Mouse (Mus musculus) stomach, postnatal 0 days (tissue): ENCODE data around the gene Tbc1d17. TPM values are rescaled to one million over a fixed set of nuclear protein-coding genes. Genes with fewer than 3 reads are reported as not detected.
A peak's percentile ranks its signal among the peaks of the same experiment; 100 is the strongest.

ENCODE experiments used
- ATAC-seq: fragments of 200-750 bp; cut with Nextera tagmentation; 2 replicates; pipeline ENCODE4 v1.8.0; 2017; ENCODE audit not compliant: low FRiP score, low TSS enrichment
- DNase-seq: peaks from one replicate; pipeline ENCODE4 v3.0.0-alpha.2; 2016; ENCODE audit warnings: low spot score
- H3K27ac ChIP-seq: fragments of 300-500 bp; sonication (generic); replicated peaks from 2 replicates; pipeline ENCODE4 v1.5.1; 2014; ENCODE audit warnings: mild to moderate bottlenecking, control low read depth
- H3K27me3 ChIP-seq: fragments of 300-500 bp; sonication (generic); 2 replicates; pipeline ENCODE4 v1.6.1; 2014; ENCODE audit warnings: low read length; ENCODE audit not compliant: control insufficient read depth, insufficient read depth
- H3K36me3 ChIP-seq: fragments of 300-500 bp; sonication (generic); 2 replicates; pipeline ENCODE4 v1.6.1; 2014; ENCODE audit warnings: low read length, mixed read lengths; ENCODE audit not compliant: control insufficient read depth, insufficient read depth
- H3K4me1 ChIP-seq: fragments of 300-500 bp; sonication (generic); replicated peaks from 2 replicates; pipeline ENCODE4 v1.6.1; 2014; ENCODE audit warnings: antibody characterized with exemption; ENCODE audit not compliant: control insufficient read depth, insufficient read depth
- H3K4me2 ChIP-seq: fragments of 300-500 bp; sonication (generic); replicated peaks from 2 replicates; pipeline ENCODE4 v1.6.1; 2014; ENCODE audit warnings: low read depth, mild to moderate bottlenecking, control low read depth, moderate library complexity
- H3K4me3 ChIP-seq: fragments of 300-500 bp; sonication (generic); 2 replicates; pipeline ENCODE4 v1.5.1; 2014; ENCODE audit warnings: low read depth, low read length, control low read depth
- H3K9ac ChIP-seq: fragments of 300-500 bp; sonication (generic); 2 replicates; pipeline ENCODE4 v1.6.1; 2014; ENCODE audit warnings: mild to moderate bottlenecking, low read length, control low read depth, mixed read lengths
- H3K9me3 ChIP-seq: fragments of 300-500 bp; sonication (generic); 2 replicates; pipeline ENCODE4 v1.6.1; 2016; ENCODE audit warnings: low read length; ENCODE audit not compliant: control insufficient read depth
- CTCF ChIP-seq: IDR thresholded peaks from 2 replicates; pipeline ENCODE4 v1.5.1; 2016; ENCODE audit warnings: antibody characterized with exemption, low read depth, mild to moderate bottlenecking, moderate library complexity
- EP300 ChIP-seq: optimal IDR thresholded peaks from 2 replicates; pipeline ENCODE3; 2016; ENCODE audit warnings: antibody characterized with exemption
- WGBS: fragments of 180-500 bp; shearing (Covaris S2); extraction: QIAGEN DNeasy Blood & Tissue Kit; methylation state at CpG from one replicate; pipeline ENCODE4 v1.1.7; 2014; 5-methylcytosine and 5-hydroxymethylcytosine counted together
- polyA plus RNA-seq: library from polyadenylated mRNA; unstranded; fragments of >200 nt; fragmentation: Nextera tagmentation; extraction: Ambion mirVana; gene quantifications from 2 replicates; pipeline ENCODE4 v1.2.1, GENCODE M21; 2015

Tbc1d17 gene
- polyA plus RNA-seq, 1 experiment from 2014 or later = 45.4 TPM

- Histone ChIP-seq H3K9ac (peak overlapping the region; percentile 88), H3K36me3 (peaks cover 15% of the 10 kb centered on the region), H3K4me3 (peak overlapping the region; percentile 81), H3K27ac (peak overlapping the region; percentile 98), H3K27me3 (no peaks in the 10 kb centered on the region), H3K4me1 (peaks cover 12% of the 10 kb centered on the region), H3K4me2 (peak overlapping the region; percentile 83), H3K9me3 (no peaks in the 10 kb centered on the region)
- TF ChIP-seq EP300 = no peak
- no peak for TF ChIP-seq CTCF
- peak; percentile 57 for ATAC-seq
- WGBS = under 1% methylated on average over 41 of the region's 41 CpGs
- DNase-seq = peak; percentile 92
These were observed 685 bp upstream of the Tbc1d17 start for GRCm38 (mm10) chr7:44849416-44850111.

- Histone ChIP-seq H3K36me3 (peaks cover 25% of the 10 kb centered on the region), H3K9ac (peak overlapping the region; percentile 61), H3K4me3 (peak overlapping the region; percentile 81), H3K4me2 (peak overlapping the region; percentile 50), H3K4me1 (peaks cover 9% of the 10 kb centered on the region), H3K27ac (peak overlapping the region; percentile 98; the same call in 1 of the 2 replicates), H3K9me3 (no peaks in the 10 kb centered on the region), H3K27me3 (no peaks in the 10 kb centered on the region)
- no peak for ATAC-seq
- 44% methylated on average over 5 of the region's 5 CpGs for WGBS
- TF ChIP-seq EP300 = no peak
- DNase-seq = no peak
These were observed 1.1 kb downstream of the Tbc1d17 start for GRCm38 (mm10) chr7:44847772-44848171.

- H3K4me1 ChIP-seq = peaks cover 9% of the 10 kb centered on the region
- WGBS = 90% methylated on average over 7 of the region's 7 CpGs
- H3K9ac ChIP-seq = no peak overlapping the region
- H3K9me3 ChIP-seq = no peaks in the 10 kb centered on the region
- no peak overlapping the region for H3K27ac ChIP-seq
- DNase-seq (no peak), ATAC-seq (no peak)
- TF ChIP-seq EP300 = no peak
- TF ChIP-seq CTCF = no peak
- peaks cover 31% of the 10 kb centered on the region for H3K36me3 ChIP-seq
- H3K4me3 ChIP-seq = no peak overlapping the region
- H3K4me2 ChIP-seq = no peak overlapping the region
- H3K27me3 ChIP-seq = no peaks in the 10 kb centered on the region
These were observed 2.1 kb downstream of the Tbc1d17 start for GRCm38 (mm10) chr7:44846804-44847203.

GRCm38 (mm10) chr7:44845006-44845405, 3.9 kb downstream of the Tbc1d17 start:
- no peak for TF ChIP-seq CTCF
- TF ChIP-seq EP300 = no peak
- H3K4me2 ChIP-seq = no peak overlapping the region
- no peak for DNase-seq
- H3K4me1 ChIP-seq = peaks cover 2% of the 10 kb centered on the region; the same call in 1 of the 2 replicates
- no peak overlapping the region for H3K27ac ChIP-seq
- WGBS = 93% methylated on average over 10 of the region's 10 CpGs
- no peak for ATAC-seq
- no peaks in the 10 kb centered on the region for H3K27me3 ChIP-seq
- no peak overlapping the region for H3K4me3 ChIP-seq
- H3K9me3 ChIP-seq = no peaks in the 10 kb centered on the region
- no peak overlapping the region for H3K9ac ChIP-seq
- H3K36me3 ChIP-seq = peaks cover 33% of the 10 kb centered on the region

- no peak for TF ChIP-seq EP300
- ATAC-seq (no peak), DNase-seq (no peak)
- no peaks in the 10 kb centered on the region for H3K27me3 ChIP-seq
- H3K4me2 ChIP-seq = no peak overlapping the region
- no peak overlapping the region for H3K4me3 ChIP-seq
- no peak overlapping the region for H3K9ac ChIP-seq
- H3K36me3 ChIP-seq = peaks cover 33% of the 10 kb centered on the region
- peaks cover 7% of the 10 kb centered on the region; the same call in 1 of the 2 replicates for H3K4me1 ChIP-seq
- no peaks in the 10 kb centered on the region for H3K9me3 ChIP-seq
- 93% methylated on average over 8 of the region's 8 CpGs for WGBS
- H3K27ac ChIP-seq = no peak overlapping the region
These were observed 6.9 kb downstream of the Tbc1d17 start for GRCm38 (mm10) chr7:44841825-44842463.

GRCm38 (mm10) chr7:44840426-44840825, 8.5 kb downstream of the Tbc1d17 start:
- TF ChIP-seq CTCF (no peak), EP300 (no peak)
- WGBS = 60% methylated on average over 14 of the region's 14 CpGs
- H3K4me3 ChIP-seq = no peak overlapping the region
- H3K4me1 ChIP-seq = peaks cover 7% of the 10 kb centered on the region; the same call in 1 of the 2 replicates
- no peaks in the 10 kb centered on the region for H3K9me3 ChIP-seq
- H3K4me2 ChIP-seq = no peak overlapping the region
- no peak for ATAC-seq
- H3K9ac ChIP-seq = no peak overlapping the region
- H3K27me3 ChIP-seq = no peaks in the 10 kb centered on the region
- peaks cover 27% of the 10 kb centered on the region for H3K36me3 ChIP-seq
- H3K27ac ChIP-seq = no peak overlapping the region
- DNase-seq = no peak
